Mouse (Mus musculus) CD8-positive naive resting alpha-beta T cell, adult 2 months (primary cell): ENCODE results near the gene Gm2244.
"Not testable (repeated sequence)": the region's sequence is repeated elsewhere in the genome, so short reads cannot be mapped to it uniquely, and the experiment has no call there.

Experiments
- DNase-seq, 2 experiments: peaks; one replicate each; pipeline ENCODE4 v3.0.0; 2022; ENCODE audit warnings: low read depth in 2 of 2, low spot score in 2 of 2

Gm2244 gene

GRCm38 (mm10) chr14:19549863-19550262 lies at the start of gene Gm2244:
Gene Gm2244, minus strand, starts transcription at chr14:19549963.
- DNase-seq: not testable (repeated sequence)

GRCm38 (mm10) chr14:19584804-19585667 lies 35.3 kb upstream of the Gm2244 start, which contains the start of gene Gm2237:
Gene Gm2237, minus strand, starts transcription at chr14:19585135.
- not testable (repeated sequence) for DNase-seq
